Mouse (Mus musculus): ENCODE results near the gene Tff2. TPM values are rescaled to one million over a fixed set of nuclear protein-coding genes. Genes with fewer than 3 reads are reported as not detected.

The Tff2 gene
- not detected for total RNA-seq (2021)
- long read RNA-seq, experiment 1: 0 reads
- long read RNA-seq, experiment 2: 0 reads

GRCm38 (mm10) chr17:31144040-31145037 lies at the start of gene Tff2:
TSS of gene Tff2 (minus strand) at chr17:31144282.
- no peak for DNase-seq (ENCODE audit: low spot score in 2 of 2)
- no peak within 1 kb of the TSS for H3K27ac ChIP-seq
- H3K4me3 ChIP-seq: no peak within 1 kb of the TSS
- no peak for TF ChIP-seq CTCF (conservative IDR thresholded peaks at IDR 0.05)

- H3K4me3 ChIP-seq: no peak overlapping the region
- DNase-seq (ENCODE audit: low spot score in 2 of 2): no peak
- no peak for TF ChIP-seq CTCF (conservative IDR thresholded peaks at IDR 0.05)
- H3K27ac ChIP-seq: no peak overlapping the region
Measured at GRCm38 (mm10) chr17:31193360-31193759, 49.3 kb upstream of the Tff2 start.

- no peak for TF ChIP-seq CTCF (conservative IDR thresholded peaks at IDR 0.05)
- H3K27ac ChIP-seq: no peak overlapping the region
- no peak for DNase-seq (ENCODE audit: low spot score in 2 of 2)
- H3K4me3 ChIP-seq: no peak overlapping the region
Measured at GRCm38 (mm10) chr17:31192663-31193062, 48.6 kb upstream of the Tff2 start.

GRCm38 (mm10) chr17:31191825-31192224 lies 47.7 kb upstream of the Tff2 start:
- Histone ChIP-seq H3K4me3 (no peak overlapping the region), H3K27ac (no peak overlapping the region)
- no peak for TF ChIP-seq CTCF (conservative IDR thresholded peaks at IDR 0.05)
- no peak for DNase-seq (ENCODE audit: low spot score in 2 of 2)

- Histone ChIP-seq H3K27ac (no peak overlapping the region), H3K4me3 (no peak overlapping the region)
- TF ChIP-seq CTCF (conservative IDR thresholded peaks at IDR 0.05): peak; percentile 99
- peak; percentile 66 to 75 for DNase-seq (ENCODE audit: low spot score in 2 of 2)
Measured at GRCm38 (mm10) chr17:31187370-31187769, 43.3 kb upstream of the Tff2 start.

GRCm38 (mm10) chr17:31184269-31184990 lies 40.3 kb upstream of the Tff2 start:
- no peak for TF ChIP-seq CTCF (conservative IDR thresholded peaks at IDR 0.05)
- no peak for DNase-seq (ENCODE audit: low spot score in 2 of 2)
- no peak overlapping the region for H3K27ac ChIP-seq
- no peak overlapping the region for H3K4me3 ChIP-seq

GRCm38 (mm10) chr17:31183180-31183974 lies 39.3 kb upstream of the Tff2 start:
- peak; percentile 60 to 64 for DNase-seq (ENCODE audit: low spot score in 2 of 2)
- TF ChIP-seq CTCF (conservative IDR thresholded peaks at IDR 0.05): no peak
- H3K4me3 ChIP-seq: no peak overlapping the region
- no peak overlapping the region for H3K27ac ChIP-seq

GRCm38 (mm10) chr17:31181490-31181889 lies 37.4 kb upstream of the Tff2 start:
- Histone ChIP-seq H3K27ac (no peak overlapping the region), H3K4me3 (no peak overlapping the region)
- TF ChIP-seq CTCF (conservative IDR thresholded peaks at IDR 0.05): no peak
- no peak for DNase-seq (ENCODE audit: low spot score in 2 of 2)

GRCm38 (mm10) chr17:31176321-31176720 lies 32.2 kb upstream of the Tff2 start:
- Histone ChIP-seq H3K27ac (no peak overlapping the region), H3K4me3 (no peak overlapping the region)
- no peak for TF ChIP-seq CTCF (conservative IDR thresholded peaks at IDR 0.05)
- DNase-seq (ENCODE audit: low spot score in 2 of 2): no peak

- DNase-seq (ENCODE audit: low spot score in 2 of 2): no peak
- TF ChIP-seq CTCF (conservative IDR thresholded peaks at IDR 0.05): no peak
- Histone ChIP-seq H3K27ac (no peak overlapping the region), H3K4me3 (no peak overlapping the region)
Measured at GRCm38 (mm10) chr17:31169796-31170195, 25.7 kb upstream of the Tff2 start.

- DNase-seq (ENCODE audit: low spot score in 2 of 2): no peak
- no peak within 1 kb of the TSS for H3K4me3 ChIP-seq
- no peak for TF ChIP-seq CTCF (conservative IDR thresholded peaks at IDR 0.05)
- no peak within 1 kb of the TSS for H3K27ac ChIP-seq
Measured at GRCm38 (mm10) chr17:31165127-31165526, 21.0 kb upstream of the Tff2 start, which contains the start of gene Tff1. TSS of gene Tff1 (minus strand) at chr17:31165277.

- TF ChIP-seq CTCF (conservative IDR thresholded peaks at IDR 0.05): no peak
- no peak for DNase-seq (ENCODE audit: low spot score in 2 of 2)
- no peak overlapping the region for H3K4me3 ChIP-seq
- no peak overlapping the region for H3K27ac ChIP-seq
Measured at GRCm38 (mm10) chr17:31163821-31164220, 19.7 kb upstream of the Tff2 start.
